Mouse (Mus musculus) gastrocnemius, adult 8-10 months (tissue): ENCODE data around the gene Fam83d. TPM values are rescaled to one million over a fixed set of nuclear protein-coding genes. Genes with fewer than 3 reads are reported as not detected.
"Not testable (repeated sequence)": the region's sequence is repeated elsewhere in the genome, so short reads cannot be mapped to it uniquely, and the experiment has no call there.

Experiments
- DNase-seq, 2 experiments: peaks; one replicate each; pipeline ENCODE4 v3.0.0; 2022; ENCODE audit warnings: low spot score in 2 of 2
- total RNA-seq, 4 experiments: library from RNA; stranded (reverse); gene quantifications; 2 replicates each; pipeline ENCODE4 v1.2.4; 2022

Fam83d gene
- total RNA-seq = 1 to 10 TPM in 3 of 4 experiments, under 1 TPM in 1; 0.94 to 4.2 (median 2.6) TPM

DNA sequence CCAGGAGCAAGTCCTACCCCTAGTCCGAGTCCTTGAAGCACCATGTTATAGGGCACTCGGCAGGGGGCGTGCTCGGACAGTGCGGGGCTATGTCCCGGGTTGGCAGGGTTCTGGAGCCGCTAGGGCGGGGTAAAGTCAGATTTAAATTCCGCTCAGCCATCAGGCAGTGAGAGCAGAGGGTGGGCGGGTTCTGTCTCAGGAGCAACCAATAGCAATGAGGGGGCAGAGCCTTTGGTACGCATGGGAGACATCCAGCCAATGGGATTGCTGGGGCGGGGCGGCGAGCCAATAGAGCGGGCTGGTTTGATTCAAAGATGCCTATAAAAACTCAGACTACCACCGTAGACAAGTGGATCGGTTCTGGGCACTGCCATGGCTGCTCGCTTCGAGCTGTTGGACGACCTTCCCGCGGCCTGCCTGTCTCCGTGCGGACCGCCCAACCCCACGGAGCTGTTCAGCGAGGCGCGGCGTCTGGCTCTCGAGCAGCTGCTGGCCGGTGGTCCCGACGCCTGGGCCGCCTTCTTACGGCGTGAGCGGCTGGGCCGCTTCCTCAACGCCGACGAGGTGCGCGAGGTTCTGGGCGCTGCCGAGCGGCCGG lies at the start of gene Fam83d:
Gene Fam83d (plus strand): TSS at position 352 of the 598 bp plus-strand sequence.
- DNase-seq = peak; percentile 91 to 94

DNA sequence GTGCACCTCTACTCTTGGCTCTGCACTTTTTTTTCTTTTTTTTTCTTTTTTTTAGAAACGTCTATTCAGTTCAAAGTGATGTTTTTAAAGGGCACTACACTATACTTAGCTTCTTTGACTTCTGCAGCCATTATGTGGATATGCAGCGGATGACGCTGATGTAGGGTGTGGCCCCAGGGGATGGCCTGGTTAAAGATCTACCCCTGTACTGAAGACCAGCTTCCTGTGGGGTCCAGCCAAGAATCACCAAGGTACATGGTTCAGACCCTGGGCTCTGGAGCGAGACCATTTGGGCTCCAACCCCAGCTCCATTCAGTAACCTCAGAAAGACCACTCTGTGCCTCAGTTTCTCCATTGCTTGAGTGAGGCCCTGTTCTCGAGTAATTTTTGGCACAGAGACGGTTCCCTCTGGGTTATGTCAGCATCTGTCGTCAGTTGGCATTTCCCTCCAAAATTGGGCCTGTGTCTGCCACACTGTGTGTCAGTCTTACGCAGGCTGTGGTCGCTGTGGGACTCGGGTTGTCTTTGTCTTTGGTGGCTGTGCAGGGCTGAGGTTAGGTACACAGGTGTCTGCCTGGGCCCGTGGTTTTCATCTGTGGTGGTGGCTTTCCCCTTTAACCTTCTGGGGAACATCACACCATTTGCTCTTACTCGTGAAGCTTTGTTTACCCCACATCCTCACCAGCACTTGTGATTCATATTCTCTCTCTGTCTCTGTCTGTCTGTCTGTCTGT lies 48.9 kb upstream of the Fam83d start:
- no peak for DNase-seq

DNA sequence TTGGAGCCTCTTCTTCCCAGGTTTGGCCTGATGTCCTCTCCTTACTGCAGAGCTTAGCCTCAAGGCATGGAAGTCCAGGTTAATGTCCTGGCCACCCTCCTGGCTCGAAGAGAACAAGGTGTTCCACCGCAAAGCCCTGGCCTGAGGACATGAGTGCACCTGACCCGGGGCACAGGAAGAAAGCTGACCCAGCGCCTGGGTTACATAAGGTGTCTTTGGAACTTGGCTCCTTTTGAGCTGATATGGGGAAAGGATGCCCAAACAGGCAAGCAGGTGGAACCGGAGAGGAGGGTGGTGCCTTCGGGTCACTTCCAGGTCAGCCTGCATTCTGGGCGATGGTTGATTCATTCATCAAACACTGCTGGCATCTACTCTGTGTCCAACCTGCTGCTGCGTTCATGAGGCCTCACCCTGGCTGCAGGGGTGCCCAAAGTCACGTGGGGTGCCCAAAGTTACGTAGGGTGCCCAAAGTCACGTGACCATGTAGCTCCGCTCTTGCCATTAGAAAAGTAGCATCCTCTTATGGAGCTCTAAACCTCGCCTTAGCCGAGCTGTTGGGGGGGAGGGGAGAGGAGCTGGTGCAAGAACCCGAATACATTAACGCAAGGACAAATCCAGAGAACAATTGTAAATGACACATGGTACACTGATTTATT lies 47.0 kb upstream of the Fam83d start:
- no peak for DNase-seq

DNA sequence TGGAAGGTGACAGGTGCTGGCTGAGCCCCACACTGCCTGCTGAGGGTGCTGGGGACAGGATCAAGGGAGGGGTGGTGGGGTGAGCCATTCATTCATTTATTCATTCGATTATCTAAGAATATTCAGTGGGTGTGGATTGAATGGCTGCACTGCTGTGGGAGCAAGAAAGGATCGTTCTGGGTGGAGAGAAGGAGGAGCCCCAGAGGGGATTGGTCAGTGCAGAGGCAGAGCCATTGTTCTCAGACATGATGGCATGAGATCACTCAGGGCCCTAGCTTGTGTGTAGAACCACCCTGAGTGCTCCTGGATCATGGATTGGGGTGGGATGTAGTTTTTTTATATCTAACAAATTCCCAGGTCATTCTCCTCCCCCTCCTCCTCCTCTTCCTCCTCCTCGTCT lies 46.4 kb upstream of the Fam83d start:
- no peak for DNase-seq

- DNase-seq = no peak
Measured at GRCm38 (mm10) chr2:158722135-158722534, 45.8 kb upstream of the Fam83d start.

DNA sequence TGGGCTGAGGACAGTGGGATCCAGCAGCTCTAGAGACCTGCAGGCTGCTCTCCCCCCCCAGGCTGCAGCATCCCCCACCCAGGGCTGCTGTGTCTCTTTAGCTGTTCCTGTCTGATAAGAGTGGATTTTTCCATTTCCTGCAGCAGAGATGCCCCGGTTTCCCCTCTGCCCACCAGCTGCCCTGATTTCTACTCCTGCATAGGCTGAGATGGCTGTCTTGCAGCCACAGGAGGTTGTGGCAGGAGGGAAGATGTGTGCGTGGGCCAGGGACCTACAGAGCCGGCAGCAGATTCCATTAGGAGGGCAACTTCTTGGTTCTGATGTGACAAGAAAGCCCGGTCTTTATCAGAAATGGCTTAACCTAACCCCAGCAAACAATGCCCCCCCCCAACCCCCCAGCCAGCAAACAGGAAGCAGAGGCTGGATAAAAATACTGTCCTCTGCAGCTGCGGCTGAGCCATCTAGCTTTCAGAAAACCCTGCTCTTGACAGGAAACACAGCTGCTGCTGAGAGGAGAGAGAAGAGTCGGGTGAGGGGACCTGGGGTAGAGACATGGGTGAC lies 44.8 kb upstream of the Fam83d start:
- DNase-seq = no peak

DNA sequence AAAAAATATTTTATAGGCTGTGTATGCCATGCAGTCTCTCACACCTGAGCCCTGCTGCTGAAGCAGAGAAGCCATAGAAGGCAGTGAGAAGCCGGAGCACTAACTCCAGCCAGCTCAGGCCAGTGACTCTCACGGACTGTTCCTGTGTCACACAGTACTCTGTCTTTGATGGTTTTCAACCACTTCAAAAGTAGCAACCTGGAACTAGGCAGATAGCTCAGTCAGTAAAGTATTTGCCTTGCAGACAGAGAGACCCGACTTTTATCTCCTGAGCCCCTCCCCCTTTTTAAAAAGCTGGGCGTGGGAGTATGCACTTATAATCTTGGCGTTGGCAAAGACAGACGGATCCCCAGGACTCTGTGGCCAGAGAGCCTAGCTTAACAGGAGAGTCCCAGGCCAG lies 44.1 kb upstream of the Fam83d start:
- no peak for DNase-seq

DNA sequence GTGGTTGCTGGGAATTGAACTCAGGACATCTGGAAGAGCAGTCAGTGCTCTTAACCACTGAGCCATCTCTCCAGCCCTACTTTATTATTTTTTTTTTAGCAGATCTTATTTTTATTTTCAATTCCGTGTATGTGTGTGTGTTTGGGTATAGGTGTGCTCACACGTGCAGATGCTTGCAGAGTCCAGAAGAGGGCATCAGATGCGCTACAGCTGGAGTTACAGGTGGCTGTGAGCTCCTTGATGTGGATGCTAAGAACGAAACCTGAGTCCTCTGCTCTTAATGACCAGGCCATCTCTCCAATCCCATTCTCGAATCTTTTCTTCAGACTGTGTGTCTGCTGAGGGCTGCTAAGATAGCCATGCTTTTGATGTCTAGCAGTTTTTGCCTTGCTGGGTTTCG lies 41.6 kb upstream of the Fam83d start:
- DNase-seq = no peak

DNA sequence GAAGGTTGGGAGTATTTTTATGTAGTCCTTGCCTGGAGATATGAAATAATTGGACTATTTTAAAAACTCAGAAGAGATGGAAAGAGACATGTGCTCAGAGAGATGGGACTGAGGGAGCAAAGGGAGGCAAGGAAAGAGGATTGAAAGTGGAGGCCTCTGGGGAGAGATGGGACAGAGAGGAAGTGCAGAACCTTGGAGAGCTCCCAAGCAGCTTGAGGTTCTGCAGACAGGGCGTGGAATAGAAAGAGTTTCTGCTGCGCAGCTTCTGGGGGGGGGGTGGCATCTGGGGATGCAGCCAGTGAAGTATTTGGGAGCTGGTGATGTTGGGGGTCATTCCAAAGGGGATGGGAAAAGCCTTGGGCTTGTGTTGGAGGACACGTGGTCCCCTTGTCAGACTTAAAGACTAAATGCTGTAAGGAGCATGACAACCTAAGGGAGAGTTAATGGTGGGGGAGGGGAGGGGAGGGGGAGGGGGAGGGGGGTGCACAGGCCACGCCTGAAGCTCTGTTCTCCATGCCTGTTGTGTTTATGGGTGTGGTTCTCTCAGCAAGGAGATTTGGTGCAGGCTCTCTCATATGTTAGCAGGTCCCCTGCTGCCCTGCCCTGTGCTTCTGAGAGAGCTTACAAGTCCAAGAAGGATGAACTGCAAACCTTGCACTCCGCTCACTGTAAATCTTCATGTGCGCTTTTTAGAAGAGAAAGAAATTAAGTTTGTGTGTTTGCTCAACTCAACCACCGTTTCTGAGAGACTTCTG lies 39.7 kb upstream of the Fam83d start:
- no peak for DNase-seq

DNA sequence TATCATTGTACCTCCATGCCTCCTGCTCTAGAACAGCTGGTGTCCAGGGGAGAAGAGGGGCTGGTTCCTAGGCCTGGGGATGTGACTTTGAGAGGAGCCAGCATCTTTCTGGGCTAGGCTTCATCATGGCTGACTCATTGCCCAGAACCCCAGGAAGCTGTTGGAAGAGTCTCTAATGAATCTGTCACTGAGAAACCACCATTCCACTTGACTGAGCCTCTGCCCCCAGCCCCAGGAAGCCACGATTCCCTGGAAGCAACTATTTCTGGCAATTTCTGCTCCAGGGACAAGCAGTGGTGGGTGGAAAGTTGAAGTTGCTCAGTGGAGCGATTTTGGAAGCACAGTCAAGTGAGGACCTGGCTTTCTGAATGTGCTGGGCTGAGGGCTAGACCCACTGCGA lies 37.0 kb upstream of the Fam83d start:
- DNase-seq = no peak

DNA sequence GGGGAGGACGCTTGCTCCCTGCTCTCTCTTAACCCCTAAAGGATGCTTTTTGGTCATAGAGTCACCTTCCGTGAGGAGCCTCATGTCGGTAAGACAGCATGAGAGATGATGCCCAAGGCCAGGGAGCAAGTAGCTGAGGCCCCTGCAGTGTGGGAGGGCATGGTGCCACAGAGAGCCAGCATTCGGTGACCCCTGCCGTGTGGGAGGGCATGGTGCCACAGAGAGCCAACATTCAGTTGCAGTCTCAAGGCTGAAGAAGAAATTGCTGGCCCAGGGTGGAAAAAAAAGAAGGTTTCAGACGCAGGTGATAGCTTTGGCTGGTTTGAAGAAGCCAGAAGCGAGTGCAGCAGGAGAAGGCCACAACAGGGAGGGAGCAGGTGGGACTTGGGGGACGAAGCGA lies 35.4 kb upstream of the Fam83d start:
- DNase-seq = no peak

GRCm38 (mm10) chr2:158733136-158733535 lies 34.8 kb upstream of the Fam83d start:
- no peak for DNase-seq

GRCm38 (mm10) chr2:158733914-158734313 lies 34.0 kb upstream of the Fam83d start:
- no peak for DNase-seq

GRCm38 (mm10) chr2:158734500-158735152 lies 33.3 kb upstream of the Fam83d start:
- DNase-seq = no peak

DNA sequence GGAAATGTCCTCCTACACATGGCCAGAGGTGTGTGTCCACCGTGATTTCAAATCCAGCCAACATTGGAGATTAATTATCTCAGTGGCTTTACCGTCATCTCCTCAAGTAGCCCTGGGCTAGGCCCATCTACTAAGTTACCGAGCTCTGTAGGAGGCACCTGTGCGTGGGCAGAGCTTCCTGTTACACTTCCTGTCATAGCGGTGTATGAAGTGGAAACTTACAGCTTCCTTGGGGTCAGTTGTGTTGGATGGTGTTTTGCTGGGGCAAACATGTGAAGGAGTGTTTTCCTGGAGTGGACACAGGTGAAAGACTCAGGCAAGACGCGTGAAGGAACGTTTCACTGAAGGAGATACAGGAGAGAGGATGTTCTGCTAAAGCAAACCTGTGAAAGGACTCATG lies 32.6 kb upstream of the Fam83d start:
- no peak for DNase-seq

DNA sequence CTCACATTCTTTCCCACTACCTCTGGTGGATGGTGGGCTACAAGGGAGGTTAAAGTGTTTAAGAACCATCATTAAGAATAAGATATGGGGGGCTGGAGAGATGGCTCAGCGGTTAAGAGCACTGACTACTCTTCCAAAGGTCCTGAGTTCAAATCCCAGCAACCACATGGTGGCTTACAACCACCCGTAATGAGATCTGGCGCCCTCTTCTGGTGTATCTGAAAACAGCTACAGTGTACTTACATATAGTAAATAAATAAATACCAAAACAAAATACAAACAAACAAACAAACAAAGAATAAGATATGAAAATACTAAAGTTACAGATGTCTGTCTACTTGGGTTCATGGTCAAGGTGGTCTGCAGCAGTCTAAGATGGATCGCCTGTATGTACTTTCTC lies 31.6 kb upstream of the Fam83d start:
- not testable (repeated sequence) for DNase-seq

- DNase-seq = no peak
Measured at GRCm38 (mm10) chr2:158738591-158738990, 29.3 kb upstream of the Fam83d start.

DNA sequence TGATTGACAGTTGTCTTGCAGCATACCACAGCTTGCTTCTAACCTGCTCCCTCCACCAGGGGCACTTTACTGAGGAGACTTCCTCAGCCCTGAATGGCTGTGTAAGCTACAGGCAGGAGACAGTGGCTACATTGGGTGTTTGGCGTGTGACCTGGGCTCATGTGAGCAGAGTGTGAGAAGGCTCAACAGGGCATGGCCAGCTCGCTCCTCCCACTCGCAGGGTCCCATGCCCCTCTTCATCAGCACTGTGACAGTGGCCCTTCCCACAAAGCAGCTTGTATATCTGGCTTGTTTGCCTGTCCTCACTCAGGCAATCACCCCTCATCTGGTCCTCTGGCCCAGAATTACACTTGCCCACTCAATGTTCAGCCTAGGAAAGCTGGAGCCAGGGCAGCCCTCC lies 28.8 kb upstream of the Fam83d start:
- no peak for DNase-seq

GRCm38 (mm10) chr2:158741011-158741501 lies 26.8 kb upstream of the Fam83d start:
- DNase-seq = no peak

- DNase-seq = no peak
Measured at GRCm38 (mm10) chr2:158742431-158742830, 25.5 kb upstream of the Fam83d start.
